Mouse (Mus musculus) limb, embryonic 10.5 days (tissue): Measurements from ENCODE around the gene Tm6sf1. TPM values are rescaled to one million over a fixed set of nuclear protein-coding genes. Genes with fewer than 3 reads are reported as not detected.

Experiments
- DNase-seq: peaks from one replicate; pipeline ENCODE4 v3.0.0-alpha.2; 2017; ENCODE audit warnings: low spot score
- H3K27ac ChIP-seq: fragments of 300-500 bp; sonication (generic); 2 replicates; pipeline ENCODE4 v1.5.1; 2016; ENCODE audit warnings: mild to moderate bottlenecking
- H3K27me3 ChIP-seq: fragments of 300-500 bp; sonication (generic); 2 replicates; pipeline ENCODE4 v1.6.1; 2016; ENCODE audit warnings: low read depth, mild to moderate bottlenecking; ENCODE audit not compliant: poor library complexity, severe bottlenecking
- H3K36me3 ChIP-seq: fragments of 300-500 bp; sonication (generic); 2 replicates; pipeline ENCODE4 v1.6.1; 2016; ENCODE audit warnings: mild to moderate bottlenecking, moderate library complexity
- H3K4me1 ChIP-seq: fragments of 300-500 bp; sonication (generic); 2 replicates; pipeline ENCODE4 v1.6.1; 2016
- H3K4me3 ChIP-seq: fragments of 300-500 bp; sonication (generic); 2 replicates; pipeline ENCODE4 v1.5.1; 2016; ENCODE audit warnings: mild to moderate bottlenecking, moderate library complexity
- H3K9me3 ChIP-seq: fragments of 300-500 bp; sonication (generic); replicated peaks from 2 replicates; pipeline ENCODE4 v1.6.1; 2016; ENCODE audit warnings: mild to moderate bottlenecking
- WGBS: fragments of 180-500 bp; shearing (Covaris S2); methylation state at CpG from one replicate; pipeline ENCODE4 v1.1.7; 2016; 5-methylcytosine and 5-hydroxymethylcytosine counted together
- polyA plus RNA-seq: library from polyadenylated mRNA; unstranded; fragments of >200 nt; fragmentation: Nextera tagmentation; extraction: Ambion mirVana; gene quantifications from 2 replicates; pipeline ENCODE4 v1.2.1, GENCODE M21; 2016

Gene Tm6sf1
- polyA plus RNA-seq, 1 experiment from 2014 or later = 9.2 TPM

- WGBS = 72% methylated on average over 4 of the region's 4 CpGs
- Histone ChIP-seq H3K27ac (no peak overlapping the region), H3K4me1 (peaks cover 27% of the 10 kb centered on the region), H3K36me3 (no peaks in the 10 kb centered on the region), H3K27me3 (peaks cover 52% of the 10 kb centered on the region), H3K4me3 (no peak overlapping the region), H3K9me3 (no peaks in the 10 kb centered on the region)
- DNase-seq = no peak
These were observed 2.6 kb upstream of the Tm6sf1 start for GRCm38 (mm10) chr7:81856221-81856620.

- Histone ChIP-seq H3K27ac (0 out of 2 replicates have a peak overlapping the region, but pooled peaks have one; percentile 25), H3K9me3 (no peaks in the 10 kb centered on the region)
These were observed 565 bp upstream of the Tm6sf1 start for GRCm38 (mm10) chr7:81858236-81858635.

GRCm38 (mm10) chr7:81860071-81860470, 1.3 kb downstream of the Tm6sf1 start:
- Histone ChIP-seq H3K27ac (no peak overlapping the region), H3K4me3 (peak overlapping the region; percentile 79), H3K36me3 (no peaks in the 10 kb centered on the region), H3K27me3 (peaks cover 57% of the 10 kb centered on the region), H3K4me1 (peaks cover 32% of the 10 kb centered on the region), H3K9me3 (no peaks in the 10 kb centered on the region)
- WGBS = 57% methylated on average over 11 of the region's 11 CpGs
- peak; percentile 44 for DNase-seq

More at GRCm38 (mm10) chr7:81858236-81858635, 565 bp upstream of the Tm6sf1 start:
- Histone ChIP-seq H3K4me3 (peak overlapping the region; percentile 79), H3K4me1 (peaks cover 30% of the 10 kb centered on the region), H3K27me3 (peaks cover 57% of the 10 kb centered on the region), H3K36me3 (no peaks in the 10 kb centered on the region)
- WGBS = 5% methylated on average over 9 of the region's 9 CpGs
- DNase-seq = no peak

- no peak overlapping the region for H3K27ac ChIP-seq
- DNase-seq = no peak
- H3K9me3 ChIP-seq = no peaks in the 10 kb centered on the region
- no peaks in the 10 kb centered on the region for H3K36me3 ChIP-seq
- WGBS = 73% methylated on average over 5 of the region's 5 CpGs
- H3K27me3 ChIP-seq = peaks cover 57% of the 10 kb centered on the region
- H3K4me1 ChIP-seq = peaks cover 32% of the 10 kb centered on the region
- H3K4me3 ChIP-seq = no peak overlapping the region
These were observed 2.2 kb downstream of the Tm6sf1 start for GRCm38 (mm10) chr7:81860996-81861395.

- no peak overlapping the region for H3K4me3 ChIP-seq
- H3K4me1 ChIP-seq = peaks cover 32% of the 10 kb centered on the region
- no peak overlapping the region for H3K27ac ChIP-seq
- H3K36me3 ChIP-seq = no peaks in the 10 kb centered on the region
- 95% methylated on average over 2 of the region's 2 CpGs for whole genome bisulfite sequencing
- no peak for DNase-seq
- peaks cover 53% of the 10 kb centered on the region for H3K27me3 ChIP-seq
- H3K9me3 ChIP-seq = no peaks in the 10 kb centered on the region
These were observed 2.7 kb downstream of the Tm6sf1 start for GRCm38 (mm10) chr7:81861461-81861860.

- H3K27ac ChIP-seq = no peak overlapping the region
- DNase-seq = no peak
- H3K36me3 ChIP-seq = no peaks in the 10 kb centered on the region
- WGBS = 65% methylated on average over 4 of the region's 4 CpGs
- no peaks in the 10 kb centered on the region for H3K9me3 ChIP-seq
- H3K27me3 ChIP-seq = peaks cover 48% of the 10 kb centered on the region
- H3K4me1 ChIP-seq = peaks cover 32% of the 10 kb centered on the region
- H3K4me3 ChIP-seq = no peak overlapping the region
These were observed 3.1 kb downstream of the Tm6sf1 start for GRCm38 (mm10) chr7:81861921-81862320.

- DNase-seq = no peak
- Histone ChIP-seq H3K27ac (peak overlapping the region; percentile 21; the same call in 1 of the 2 replicates), H3K4me1 (peaks cover 31% of the 10 kb centered on the region), H3K4me3 (no peak overlapping the region), H3K36me3 (no peaks in the 10 kb centered on the region), H3K9me3 (no peaks in the 10 kb centered on the region), H3K27me3 (peaks cover 38% of the 10 kb centered on the region)
- WGBS = 74% methylated on average over 24 of the region's 24 CpGs
These were observed 4.1 kb downstream of the Tm6sf1 start for GRCm38 (mm10) chr7:81862587-81863583.

GRCm38 (mm10) chr7:81864552-81864951, 5.8 kb downstream of the Tm6sf1 start:
- no peak for DNase-seq
- H3K27me3 ChIP-seq = peaks cover 22% of the 10 kb centered on the region

GRCm38 (mm10) chr7:81865937-81866336, 7.1 kb downstream of the Tm6sf1 start:
- Histone ChIP-seq H3K4me3 (no peak overlapping the region), H3K9me3 (no peaks in the 10 kb centered on the region), H3K36me3 (no peaks in the 10 kb centered on the region), H3K27me3 (peaks cover 8% of the 10 kb centered on the region; the same call in 1 of the 2 replicates), H3K27ac (no peak overlapping the region), H3K4me1 (peaks cover 11% of the 10 kb centered on the region; the same call in 1 of the 2 replicates)
- DNase-seq = peak; percentile 20
- 90% methylated on average over 6 of the region's 6 CpGs for WGBS

More at GRCm38 (mm10) chr7:81864552-81864951, 5.8 kb downstream of the Tm6sf1 start:
- 87% methylated on average over 6 of the region's 6 CpGs for WGBS
- no peak overlapping the region for H3K27ac ChIP-seq
- peaks cover 17% of the 10 kb centered on the region for H3K4me1 ChIP-seq
- H3K36me3 ChIP-seq = no peaks in the 10 kb centered on the region
- no peak overlapping the region for H3K4me3 ChIP-seq
- no peaks in the 10 kb centered on the region for H3K9me3 ChIP-seq

GRCm38 (mm10) chr7:81867231-81867930, 8.6 kb downstream of the Tm6sf1 start:
- WGBS = 90% methylated on average over 9 of the region's 9 CpGs
- DNase-seq = peak; percentile 26

GRCm38 (mm10) chr7:81868158-81868557, 9.4 kb downstream of the Tm6sf1 start:
- DNase-seq = peak; percentile 86
- Histone ChIP-seq H3K27me3 (no peaks in the 10 kb centered on the region), H3K9me3 (no peaks in the 10 kb centered on the region), H3K36me3 (no peaks in the 10 kb centered on the region), H3K4me3 (no peak overlapping the region), H3K27ac (no peak overlapping the region), H3K4me1 (peaks cover 8% of the 10 kb centered on the region; the same call in 1 of the 2 replicates)
- 30% methylated on average over 6 of the region's 6 CpGs for WGBS

More at GRCm38 (mm10) chr7:81867231-81867930, 8.6 kb downstream of the Tm6sf1 start:
- peaks cover 11% of the 10 kb centered on the region; the same call in 1 of the 2 replicates for H3K4me1 ChIP-seq
- no peaks in the 10 kb centered on the region for H3K36me3 ChIP-seq
- H3K27ac ChIP-seq = no peak overlapping the region
- no peaks in the 10 kb centered on the region for H3K9me3 ChIP-seq
- H3K27me3 ChIP-seq = no peaks in the 10 kb centered on the region
- H3K4me3 ChIP-seq = no peak overlapping the region

- H3K9me3 ChIP-seq = no peaks in the 10 kb centered on the region
- 85% methylated on average over 13 of the region's 13 CpGs for WGBS
- DNase-seq = peak; percentile 27
- H3K36me3 ChIP-seq = 0 out of 2 replicates have a peak, but pooled peaks cover 2% of the 10 kb centered on the region
- no peaks in the 10 kb centered on the region for H3K27me3 ChIP-seq
- peaks cover 6% of the 10 kb centered on the region; the same call in 1 of the 2 replicates for H3K4me1 ChIP-seq
- no peak overlapping the region for H3K4me3 ChIP-seq
- no peak overlapping the region for H3K27ac ChIP-seq
These were observed 13.8 kb downstream of the Tm6sf1 start for GRCm38 (mm10) chr7:81872493-81873013.
